Mouse (Mus musculus) large intestine, adult 2 months (tissue): ENCODE measurements around the gene Tph2. TPM values are rescaled to one million over a fixed set of nuclear protein-coding genes. Genes with fewer than 3 reads are reported as not detected.

ENCODE experiments used
- DNase-seq: peaks from one replicate; pipeline ENCODE4 v3.0.0-alpha.2; 2012; ENCODE audit warnings: low read depth, low spot score
- WGBS: fragments of 180-500 bp; shearing (Covaris S2); methylation state at CpG from one replicate; pipeline ENCODE4 v1.1.7; 2018; 5-methylcytosine and 5-hydroxymethylcytosine counted together
- polyA plus RNA-seq: library from polyadenylated mRNA; depleted of rRNA; stranded (reverse); fragments of >200 nt; gene quantifications from 2 replicates; pipeline ENCODE4 v1.2.3, GENCODE M21; 2012; rRNA removed

Tph2 gene
- polyA plus RNA-seq, 1 experiment = not detected

DNA sequence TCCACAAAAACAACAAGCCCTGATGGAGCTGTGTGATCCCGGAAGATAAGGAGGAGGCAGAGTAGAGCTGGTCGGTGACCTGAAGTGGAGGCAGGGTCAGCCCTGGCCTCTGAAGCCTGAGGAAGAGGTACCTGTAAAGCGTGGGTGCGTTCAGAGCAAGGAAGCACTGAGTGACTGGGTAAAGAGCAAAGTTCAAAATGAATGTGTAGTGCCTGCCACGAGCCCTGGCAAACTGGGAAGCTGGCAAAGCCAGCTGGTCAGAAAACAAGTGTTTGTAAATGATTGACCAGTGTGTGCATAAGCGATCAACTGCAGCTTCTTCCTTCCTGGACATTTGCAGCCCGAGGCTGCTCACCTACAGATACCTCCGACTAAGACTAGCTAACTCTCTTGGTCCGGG lies 149.1 kb downstream of the Tph2 start:
- WGBS = 42% methylated on average over 9 of the region's 9 CpGs
- DNase-seq = no peak

Other genes with a start within 250 kb of the Tph2 start
- 15.4 and 16.1 TPM in 2 replicates for gene Tbc1d15, start 66.4 kb upstream of the Tph2 start, polyA plus RNA-seq
- 12.0 and 15.7 TPM in 2 replicates for gene Rab21, start 130.6 kb upstream of the Tph2 start, polyA plus RNA-seq
- 28.4 and 30.1 TPM in 2 replicates for gene Tmem19, start 177.5 kb upstream of the Tph2 start, polyA plus RNA-seq
- 3.0 and 4.5 TPM in 2 replicates for gene Thap2, start 199.4 kb upstream of the Tph2 start, polyA plus RNA-seq
- 17.8 and 20.7 TPM in 2 replicates for gene Zfc3h1, start 199.9 kb upstream of the Tph2 start, polyA plus RNA-seq